Mouse (Mus musculus): ENCODE data around the gene Pfn4.
"Not testable (repeated sequence)": the region's sequence is repeated elsewhere in the genome, so short reads cannot be mapped to it uniquely, and the experiment has no call there.

Gene Pfn4

GRCm38 (mm10) chr12:4768492-4769332, at the start of gene Pfn4, which contains the start of gene Fam228b:
Pfn4 (plus strand) TSS chr12:4769022.
Fam228b (minus strand) TSS chr12:4769267.
- DNase-seq: peak; percentile 95

- no peak for DNase-seq
These were observed 49.6 kb upstream of the Pfn4 start for GRCm38 (mm10) chr12:4719066-4719761.

- DNase-seq: no peak
These were observed 48.8 kb upstream of the Pfn4 start for GRCm38 (mm10) chr12:4719762-4720754.

GRCm38 (mm10) chr12:4729165-4729564, 39.7 kb upstream of the Pfn4 start:
- no peak for DNase-seq

- DNase-seq: no peak
These were observed 37.2 kb upstream of the Pfn4 start for GRCm38 (mm10) chr12:4731629-4732028.

- no peak for DNase-seq
These were observed 36.5 kb upstream of the Pfn4 start for GRCm38 (mm10) chr12:4732332-4732731.

GRCm38 (mm10) chr12:4738031-4738576, 30.7 kb upstream of the Pfn4 start, which contains the start of gene Fam228a:
Fam228a (minus strand) TSS chr12:4738430.
- no peak for DNase-seq

- no peak for DNase-seq
These were observed 28.0 kb upstream of the Pfn4 start for GRCm38 (mm10) chr12:4740823-4741222.

GRCm38 (mm10) chr12:4742183-4742582, 26.6 kb upstream of the Pfn4 start:
- no peak for DNase-seq

- no peak for DNase-seq
These were observed 24.3 kb upstream of the Pfn4 start for GRCm38 (mm10) chr12:4744486-4744885.

- not testable (repeated sequence) for DNase-seq
These were observed 14.4 kb upstream of the Pfn4 start for GRCm38 (mm10) chr12:4754451-4754850.

- DNase-seq: no peak
These were observed 11.8 kb upstream of the Pfn4 start for GRCm38 (mm10) chr12:4757060-4757459.

- no peak for DNase-seq
These were observed 506 bp downstream of the Pfn4 start for GRCm38 (mm10) chr12:4769333-4769723.

GRCm38 (mm10) chr12:4774895-4775587, 6.2 kb downstream of the Pfn4 start:
- no peak for DNase-seq

- no peak for DNase-seq
These were observed 6.7 kb downstream of the Pfn4 start for GRCm38 (mm10) chr12:4775588-4775949.

- DNase-seq: no peak
These were observed 8.9 kb downstream of the Pfn4 start for GRCm38 (mm10) chr12:4777734-4778133.

GRCm38 (mm10) chr12:4780245-4780644, 11.4 kb downstream of the Pfn4 start:
- no peak for DNase-seq

- no peak for DNase-seq
These were observed 12.4 kb downstream of the Pfn4 start for GRCm38 (mm10) chr12:4781270-4781669.

- peak; percentile 37 for DNase-seq
These were observed 13.0 kb downstream of the Pfn4 start for GRCm38 (mm10) chr12:4781725-4782404.

- no peak for DNase-seq
These were observed 14.8 kb downstream of the Pfn4 start for GRCm38 (mm10) chr12:4783598-4783997.

GRCm38 (mm10) chr12:4784466-4784865, 15.6 kb downstream of the Pfn4 start:
- no peak for DNase-seq

Measured in cerebellum, adult 11-12 months (tissue).